Mouse (Mus musculus) heart, adult 18-20 months (tissue): ENCODE data around the gene Olfr1424. TPM values are rescaled to one million over a fixed set of nuclear protein-coding genes. Genes with fewer than 3 reads are reported as not detected.

ENCODE experiments used
- total RNA-seq, 2 experiments: library from RNA; stranded (reverse); gene quantifications; 2 replicates each; pipeline ENCODE4 v1.2.3; 2021

Olfr1424 gene
- total RNA-seq, 2 experiments from 2014 or later: not detected

Other genes starting within 250 kb of the Olfr1424 start
- 1 to 10 TPM; 3.5 to 4.5 TPM for gene Stx3, start 243.3 kb downstream of the Olfr1424 start, total RNA-seq
- not detected for gene Olfr1417, start 223.5 kb downstream of the Olfr1424 start, total RNA-seq
- not detected for gene Olfr1418, start 201.6 kb downstream of the Olfr1424 start, total RNA-seq
- gene Olfr1419, start 187.6 kb downstream of the Olfr1424 start, total RNA-seq: not detected
- not detected for gene Olfr1420, start 176.1 kb downstream of the Olfr1424 start, total RNA-seq
- gene Patl1, start 150.3 kb downstream of the Olfr1424 start, total RNA-seq: 10 to 100 TPM; 24.7 to 27.3 TPM
- gene Osbp, start 96.7 kb downstream of the Olfr1424 start, total RNA-seq: 10 to 100 TPM; 97.2 to 99.2 TPM
- not detected for gene Olfr1423, start 21.4 kb downstream of the Olfr1424 start, total RNA-seq
- gene Olfr1425, start 15.0 kb upstream of the Olfr1424 start, total RNA-seq: not detected
- not detected for gene Olfr1426, start 29.3 kb upstream of the Olfr1424 start, total RNA-seq
- gene Olfr1427, start 40.7 kb upstream of the Olfr1424 start, total RNA-seq: not detected
- gene Olfr1428, start 53.2 kb upstream of the Olfr1424 start, total RNA-seq: not detected
- not detected for gene Olfr76, start 60.5 kb upstream of the Olfr1424 start, total RNA-seq
- not detected for gene Olfr1555-ps1, start 107.4 kb upstream of the Olfr1424 start, total RNA-seq
- not detected for gene Olfr1431, start 138.0 kb upstream of the Olfr1424 start, total RNA-seq
- gene Olfr1432, start 169.9 kb upstream of the Olfr1424 start, total RNA-seq: not detected
- gene Olfr262, start 179.0 kb upstream of the Olfr1424 start, total RNA-seq: not detected
- not detected for gene Olfr235, start 198.3 kb upstream of the Olfr1424 start, total RNA-seq
- gene Olfr1434, start 217.2 kb upstream of the Olfr1424 start, total RNA-seq: not detected
- not detected for gene Olfr1436, start 236.4 kb upstream of the Olfr1424 start, total RNA-seq